Mouse (Mus musculus): ENCODE results near the gene Erich6. TPM values are rescaled to one million over a fixed set of nuclear protein-coding genes. Genes with fewer than 3 reads are reported as not detected.
"Not testable (repeated sequence)": the region's sequence is repeated elsewhere in the genome, so short reads cannot be mapped to it uniquely, and the experiment has no call there.

The Erich6 gene
- polyA plus RNA-seq, 1 experiment from 2014 or later = 0.06 TPM

- Histone ChIP-seq H3K36me3 (no peaks in the 10 kb centered on the region), H3K9me3 (no peaks in the 10 kb centered on the region), H3K4me3 (no peak overlapping the region), H3K4me1 (no peaks in the 10 kb centered on the region), H3K27me3 (ENCODE audit: insufficient read depth, poor library complexity, severe bottlenecking) (no peaks in the 10 kb centered on the region), H3K27ac (no peak overlapping the region)
- WGBS = 69% methylated on average over 3 of the region's 3 CpGs
- DNase-seq (ENCODE audit: low spot score) = no peak
These were observed 14.2 kb downstream of the Erich6 start for GRCm38 (mm10) chr3:58622665-58623394.

DNA sequence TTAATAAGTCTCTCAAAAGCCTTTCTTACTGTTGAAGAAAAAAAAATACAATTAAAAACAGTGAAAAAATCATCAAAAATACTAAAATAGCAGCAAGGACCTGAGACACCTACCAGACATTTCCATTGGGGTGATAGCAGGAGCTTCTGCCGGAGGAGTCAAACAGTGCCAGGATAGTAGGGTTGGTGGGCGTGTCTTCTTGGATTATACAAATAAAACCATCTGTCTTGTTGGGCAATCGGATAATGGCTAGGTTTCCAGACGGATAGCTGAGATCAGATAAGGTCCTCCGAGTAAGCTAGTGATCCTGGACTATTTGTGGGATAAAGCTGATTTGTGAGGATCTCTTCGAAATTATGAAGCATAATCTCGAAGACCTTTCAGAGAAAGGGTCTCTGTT is 15.9 kb downstream of the Erich6 start:
- Histone ChIP-seq H3K4me3 (no peak overlapping the region), H3K9me3 (no peaks in the 10 kb centered on the region), H3K27me3 (ENCODE audit: insufficient read depth, poor library complexity, severe bottlenecking) (no peaks in the 10 kb centered on the region), H3K36me3 (no peaks in the 10 kb centered on the region), H3K27ac (no peak overlapping the region), H3K4me1 (no peaks in the 10 kb centered on the region)
- WGBS = 73% methylated on average over 7 of the region's 7 CpGs
- DNase-seq (ENCODE audit: low spot score) = no peak

GRCm38 (mm10) chr3:58609985-58610384 is 27.0 kb downstream of the Erich6 start:
- H3K36me3 ChIP-seq = no peaks in the 10 kb centered on the region
- 0 out of 2 replicates have a peak, but pooled peaks cover 2% of the 10 kb centered on the region for H3K9me3 ChIP-seq
- H3K4me3 ChIP-seq = no peak overlapping the region
- H3K4me1 ChIP-seq = no peaks in the 10 kb centered on the region
- H3K27ac ChIP-seq = no peak overlapping the region
- no peaks in the 10 kb centered on the region for H3K27me3 ChIP-seq (ENCODE audit: insufficient read depth, poor library complexity, severe bottlenecking)
- DNase-seq (ENCODE audit: low spot score) = no peak
- 73% methylated on average over 5 of the region's 5 CpGs for WGBS

DNA sequence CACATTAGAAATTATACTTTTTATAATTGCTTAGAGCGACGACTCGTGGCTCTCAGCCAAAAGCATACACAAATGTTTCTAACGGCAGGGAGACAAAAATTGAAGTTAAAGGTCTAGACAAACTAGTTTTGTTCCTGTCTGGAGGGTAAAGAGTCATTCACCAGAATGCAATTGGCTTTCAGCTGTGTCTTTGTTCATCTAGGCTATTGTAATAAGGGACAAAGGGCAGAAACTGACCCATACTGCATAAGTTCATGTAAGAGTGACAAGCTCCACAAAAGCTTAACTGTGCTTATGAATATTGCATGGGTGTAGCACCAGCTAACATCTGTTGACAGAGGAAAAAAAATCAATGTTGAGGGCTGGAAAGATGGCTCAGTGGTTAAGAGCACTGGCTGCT is 28.5 kb downstream of the Erich6 start:
- H3K4me3 ChIP-seq = no peak overlapping the region
- H3K9me3 ChIP-seq = 0 out of 2 replicates have a peak, but pooled peaks cover 2% of the 10 kb centered on the region
- DNase-seq (ENCODE audit: low spot score) = no peak
- no peaks in the 10 kb centered on the region for H3K36me3 ChIP-seq
- WGBS = 94% methylated on average over 4 of the region's 4 CpGs
- no peak overlapping the region for H3K27ac ChIP-seq
- H3K4me1 ChIP-seq = no peaks in the 10 kb centered on the region
- H3K27me3 ChIP-seq (ENCODE audit: insufficient read depth, poor library complexity, severe bottlenecking) = no peaks in the 10 kb centered on the region

DNA sequence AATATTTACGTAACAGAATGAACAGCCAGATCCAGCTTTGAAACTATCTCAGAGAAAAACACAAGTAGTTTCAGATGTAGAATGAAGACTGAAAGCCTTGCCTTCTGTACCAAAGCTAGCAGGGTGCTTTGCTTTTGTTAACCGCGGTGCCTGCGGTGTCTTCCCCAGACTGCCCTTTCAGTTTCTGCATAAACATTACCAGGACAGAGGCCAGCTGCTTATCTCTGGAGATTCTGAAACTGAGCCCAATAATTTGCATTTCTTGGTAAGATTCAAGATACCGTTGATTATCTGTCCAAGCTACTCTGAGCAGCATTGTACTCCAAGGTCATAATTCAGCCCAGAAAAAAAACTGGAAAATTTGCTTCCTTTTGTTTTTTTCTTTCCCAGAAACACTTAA is 43.4 kb downstream of the Erich6 start:
- Histone ChIP-seq H3K27me3 (ENCODE audit: insufficient read depth, poor library complexity, severe bottlenecking) (no peaks in the 10 kb centered on the region), H3K36me3 (peaks cover 43% of the 10 kb centered on the region)
- WGBS = 77% methylated on average over 5 of the region's 5 CpGs

DNA sequence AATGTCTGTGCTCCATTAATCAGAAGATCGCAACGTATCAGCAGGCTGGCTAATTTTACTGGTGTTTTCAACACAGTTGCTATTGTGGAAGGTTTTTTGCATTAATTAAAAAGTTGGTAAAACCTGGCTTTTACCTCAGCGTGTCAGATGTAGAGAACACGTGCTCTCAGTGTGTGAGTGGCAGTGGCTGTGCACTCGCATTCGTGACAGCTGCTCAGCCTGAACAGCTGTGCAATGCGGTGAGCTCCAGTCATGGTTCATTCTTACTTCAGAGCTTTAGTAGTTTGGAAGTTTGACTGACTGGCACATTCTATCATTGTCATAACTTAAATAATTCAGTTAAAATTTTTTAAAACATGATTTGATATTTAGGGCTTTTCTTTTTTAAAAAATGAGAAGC is 44.3 kb downstream of the Erich6 start:
- peaks cover 47% of the 10 kb centered on the region for H3K36me3 ChIP-seq
- not testable (repeated sequence) for H3K4me3 ChIP-seq; H3K27me3 ChIP-seq (ENCODE audit: insufficient read depth, poor library complexity, severe bottlenecking); DNase-seq (ENCODE audit: low spot score); H3K9me3 ChIP-seq; H3K4me1 ChIP-seq; H3K27ac ChIP-seq
- 92% methylated on average over 7 of the region's 7 CpGs for WGBS

More for the DNA sequence above, 43.4 kb downstream of the Erich6 start:
- no peak for DNase-seq (ENCODE audit: low spot score)
- Histone ChIP-seq H3K4me1 (no peaks in the 10 kb centered on the region), H3K4me3 (no peak overlapping the region), H3K27ac (no peak overlapping the region), H3K9me3 (no peaks in the 10 kb centered on the region)

GRCm38 (mm10) chr3:58590544-58590943 is 46.5 kb downstream of the Erich6 start:
- H3K36me3 ChIP-seq = peaks cover 66% of the 10 kb centered on the region
- WGBS = 92% methylated on average over 4 of the region's 4 CpGs

GRCm38 (mm10) chr3:58582788-58583426 is 54.1 kb downstream of the Erich6 start:
- H3K36me3 ChIP-seq = peaks cover 40% of the 10 kb centered on the region
- no peaks in the 10 kb centered on the region for H3K9me3 ChIP-seq
- H3K27ac ChIP-seq = no peak overlapping the region
- peaks cover 16% of the 10 kb centered on the region; the same call in 1 of the 2 replicates for H3K4me1 ChIP-seq
- no peak for DNase-seq (ENCODE audit: low spot score)
- H3K27me3 ChIP-seq (ENCODE audit: insufficient read depth, poor library complexity, severe bottlenecking) = no peaks in the 10 kb centered on the region
- WGBS = 80% methylated on average over 5 of the region's 5 CpGs
- H3K4me3 ChIP-seq = no peak overlapping the region

More at GRCm38 (mm10) chr3:58590544-58590943, 46.5 kb downstream of the Erich6 start:
- not testable (repeated sequence) for H3K27me3 ChIP-seq (ENCODE audit: insufficient read depth, poor library complexity, severe bottlenecking); H3K4me1 ChIP-seq; H3K9me3 ChIP-seq; H3K4me3 ChIP-seq; DNase-seq (ENCODE audit: low spot score); H3K27ac ChIP-seq

GRCm38 (mm10) chr3:58582297-58582696 is 54.7 kb downstream of the Erich6 start:
- no peak for DNase-seq (ENCODE audit: low spot score)
- H3K4me1 ChIP-seq = peaks cover 16% of the 10 kb centered on the region; the same call in 1 of the 2 replicates
- H3K9me3 ChIP-seq = no peaks in the 10 kb centered on the region
- no peak overlapping the region for H3K4me3 ChIP-seq
- no peak overlapping the region for H3K27ac ChIP-seq
- H3K36me3 ChIP-seq = peaks cover 34% of the 10 kb centered on the region
- WGBS = 59% methylated on average over 5 of the region's 5 CpGs
- no peaks in the 10 kb centered on the region for H3K27me3 ChIP-seq (ENCODE audit: insufficient read depth, poor library complexity, severe bottlenecking)

GRCm38 (mm10) chr3:58581530-58581929 is 55.5 kb downstream of the Erich6 start:
- WGBS = 87% methylated on average over 4 of the region's 4 CpGs
- DNase-seq (ENCODE audit: low spot score) = no peak
- no peak overlapping the region for H3K4me3 ChIP-seq
- peaks cover 27% of the 10 kb centered on the region for H3K36me3 ChIP-seq
- no peaks in the 10 kb centered on the region for H3K27me3 ChIP-seq (ENCODE audit: insufficient read depth, poor library complexity, severe bottlenecking)
- peaks cover 16% of the 10 kb centered on the region; the same call in 1 of the 2 replicates for H3K4me1 ChIP-seq
- H3K27ac ChIP-seq = no peak overlapping the region
- H3K9me3 ChIP-seq = no peaks in the 10 kb centered on the region

DNA sequence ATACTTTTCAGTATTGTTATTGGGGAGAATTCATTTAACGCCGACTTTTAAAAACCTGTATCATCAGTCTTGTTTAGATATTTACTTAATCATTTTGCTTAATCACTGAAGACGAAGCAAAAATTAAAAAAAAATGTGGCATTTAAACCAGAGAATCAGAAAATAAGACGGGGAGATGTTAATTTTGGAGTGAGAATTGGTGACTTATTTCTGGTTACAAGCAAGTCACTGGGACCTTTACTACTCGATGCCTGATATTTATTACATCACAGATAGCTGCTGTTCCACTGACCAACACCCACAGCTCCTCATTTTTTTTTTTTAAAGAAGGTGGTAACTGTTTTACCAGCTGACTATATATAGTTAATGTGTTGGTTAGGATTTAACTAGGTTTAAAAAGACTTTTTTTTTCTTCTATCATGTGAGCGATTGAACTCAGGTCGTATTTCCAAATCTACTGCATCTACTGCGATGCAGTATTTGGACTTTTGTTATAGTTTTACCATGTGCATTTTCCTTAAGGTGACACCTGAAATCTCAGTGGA is 59.4 kb downstream of the Erich6 start:
- no peaks in the 10 kb centered on the region for H3K27me3 ChIP-seq (ENCODE audit: insufficient read depth, poor library complexity, severe bottlenecking)
- H3K4me3 ChIP-seq = peak overlapping the region; percentile 88
- H3K4me1 ChIP-seq = peaks cover 11% of the 10 kb centered on the region; the same call in 1 of the 2 replicates
- H3K9me3 ChIP-seq = no peaks in the 10 kb centered on the region
- 22% methylated on average over 8 of the region's 8 CpGs for WGBS
- no peak for DNase-seq (ENCODE audit: low spot score)
- peak overlapping the region; percentile 98 for H3K27ac ChIP-seq
- peaks cover 17% of the 10 kb centered on the region for H3K36me3 ChIP-seq

DNA sequence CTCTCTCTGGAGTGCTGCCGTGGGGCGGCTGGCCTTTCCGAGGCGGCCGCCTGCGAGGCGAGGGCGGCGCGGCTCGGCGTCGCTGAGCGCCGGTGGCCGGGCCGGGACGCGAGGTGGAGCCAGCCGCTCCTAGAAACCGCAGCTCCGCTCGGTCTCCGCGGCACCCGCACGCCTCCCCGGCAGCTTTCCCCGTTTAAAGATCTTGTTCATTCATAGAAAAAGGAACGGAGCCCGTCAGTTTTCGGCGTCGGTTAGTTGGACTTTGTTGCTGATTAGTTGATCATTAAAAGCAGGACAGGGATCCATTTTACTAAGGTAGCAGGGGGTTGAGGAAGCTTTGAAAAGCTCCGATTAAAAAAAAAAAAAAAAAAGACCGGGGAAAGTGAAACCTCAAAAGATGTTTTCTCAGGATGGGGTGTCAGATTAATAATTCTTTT is 59.9 kb downstream of the Erich6 start:
- H3K9me3 ChIP-seq = no peaks in the 10 kb centered on the region
- no peak for DNase-seq (ENCODE audit: low spot score)
- H3K4me1 ChIP-seq = peaks cover 6% of the 10 kb centered on the region; the same call in 1 of the 2 replicates
- H3K27ac ChIP-seq = peak overlapping the region; percentile 98
- H3K4me3 ChIP-seq = peak overlapping the region; percentile 88
- no peaks in the 10 kb centered on the region for H3K27me3 ChIP-seq (ENCODE audit: insufficient read depth, poor library complexity, severe bottlenecking)
- under 1% methylated on average over 36 of the region's 36 CpGs for WGBS
- peaks cover 17% of the 10 kb centered on the region for H3K36me3 ChIP-seq
